Mouse (Mus musculus) retina, postnatal 7 days (tissue): ENCODE results near the gene Suds3.

Experiments
- DNase-seq: peaks from one replicate; pipeline ENCODE4 v3.0.0-alpha.2; 2012; ENCODE audit warnings: low read depth, low spot score

The Suds3 gene

DNA sequence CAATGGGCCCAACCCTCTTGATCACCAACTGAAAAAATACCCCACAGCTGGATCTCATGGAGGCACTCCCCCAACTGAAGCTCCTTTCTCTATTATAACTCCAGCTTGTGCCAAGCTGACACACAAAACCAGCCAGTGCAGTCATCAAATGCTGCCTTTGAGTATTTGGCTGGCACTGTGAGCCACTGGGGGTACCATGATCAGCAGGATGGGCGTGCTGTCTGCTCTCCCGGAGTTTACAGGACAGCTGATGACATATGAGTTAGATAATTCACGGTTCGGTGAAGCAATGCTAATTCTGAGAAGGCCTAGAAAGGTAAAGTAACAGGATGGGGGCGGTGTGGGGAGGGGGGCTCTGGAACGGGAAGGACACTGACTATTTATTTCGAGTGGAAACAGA is 66.0 kb downstream of the Suds3 start:
- DNase-seq: no peak

DNA sequence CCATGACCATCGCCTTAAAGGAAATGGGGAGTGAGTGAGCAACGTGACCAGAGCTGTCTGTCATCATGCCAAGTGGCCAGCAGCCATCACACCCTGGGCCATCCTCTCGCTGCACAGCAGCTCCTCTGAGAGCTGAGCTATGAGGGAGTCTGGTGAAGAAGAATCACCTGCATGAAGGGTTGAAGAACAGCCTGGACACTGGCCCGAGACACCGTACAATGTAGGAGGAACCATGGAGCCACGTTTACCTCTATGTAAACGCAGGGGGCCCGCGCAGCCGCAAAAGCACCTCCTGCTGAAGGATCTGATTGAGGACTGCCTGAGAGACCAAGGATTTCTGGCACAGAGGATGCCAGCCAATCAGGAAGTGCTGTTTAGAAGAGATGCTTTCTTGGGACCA is 70.8 kb downstream of the Suds3 start:
- no peak for DNase-seq

DNA sequence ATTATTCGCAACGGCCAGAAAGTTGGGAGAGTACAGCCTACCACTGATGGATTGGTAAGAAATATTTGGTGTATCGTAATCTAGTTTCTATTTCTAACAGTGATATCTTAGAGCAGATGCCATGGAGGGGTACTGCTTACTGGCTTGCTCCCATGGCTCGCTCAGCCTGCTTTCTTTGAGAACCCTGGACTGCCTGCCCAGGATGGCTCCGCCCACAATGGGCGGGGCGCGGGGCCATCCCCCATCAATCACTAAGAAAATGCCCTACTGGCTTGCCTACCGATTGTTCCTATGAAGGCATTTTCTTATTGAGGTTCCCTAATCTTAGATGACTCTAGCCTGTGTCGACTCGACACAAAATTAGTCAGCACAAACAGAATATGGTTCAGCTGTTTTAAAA is 73.3 kb downstream of the Suds3 start:
- no peak for DNase-seq
